Mouse (Mus musculus) heart, embryonic 16.5 days (tissue): ENCODE measurements around the gene Aldh4a1. TPM values are rescaled to one million over a fixed set of nuclear protein-coding genes. Genes with fewer than 3 reads are reported as not detected.

ENCODE experiments used
- ATAC-seq: fragments of 200-750 bp; cut with Nextera tagmentation; replicated peaks from 2 replicates; pipeline ENCODE4 v1.8.0; 2017; ENCODE audit warnings: moderate number of reproducible peaks; ENCODE audit not compliant: insufficient read depth, low FRiP score; ENCODE audit errors: extremely low read depth
- H3K27ac ChIP-seq: fragments of 300-500 bp; sonication (generic); 2 replicates; pipeline ENCODE4 v1.5.1; 2014; ENCODE audit warnings: mild to moderate bottlenecking, low read length, control low read depth, moderate library complexity
- H3K27me3 ChIP-seq: fragments of 300-500 bp; sonication (generic); 2 replicates; pipeline ENCODE4 v1.6.1; 2014; ENCODE audit warnings: low read length, mixed read lengths; ENCODE audit not compliant: control insufficient read depth, insufficient read depth
- H3K36me3 ChIP-seq: fragments of 300-500 bp; sonication (generic); 2 replicates; pipeline ENCODE4 v1.6.1; 2014; ENCODE audit not compliant: control insufficient read depth, insufficient read depth
- H3K4me1 ChIP-seq: fragments of 300-500 bp; sonication (generic); 2 replicates; pipeline ENCODE4 v1.6.1; 2014; ENCODE audit warnings: low read length, mixed read lengths; ENCODE audit not compliant: control insufficient read depth, insufficient read depth
- H3K4me2 ChIP-seq: fragments of 300-500 bp; sonication (generic); 2 replicates; pipeline ENCODE4 v1.6.1; 2014; ENCODE audit warnings: low read depth, mild to moderate bottlenecking, control low read depth, low read length
- H3K4me3 ChIP-seq: fragments of 300-500 bp; sonication (generic); 2 replicates; pipeline ENCODE4 v1.5.1; 2014; ENCODE audit warnings: mild to moderate bottlenecking, control low read depth, low read length
- H3K9ac ChIP-seq: fragments of 300-500 bp; sonication (generic); 2 replicates; pipeline ENCODE4 v1.6.1; 2014; ENCODE audit warnings: low read length, control low read depth
- H3K9me3 ChIP-seq: fragments of 300-500 bp; sonication (generic); replicated peaks from 2 replicates; pipeline ENCODE4 v1.6.1; 2016; ENCODE audit warnings: low read length; ENCODE audit not compliant: control insufficient read depth
- WGBS: fragments of 180-500 bp; shearing (Covaris S2); extraction: QIAGEN DNeasy Blood & Tissue Kit; methylation state at CpG from one replicate; pipeline ENCODE4 v1.1.7; 2014; 5-methylcytosine and 5-hydroxymethylcytosine counted together
- polyA plus RNA-seq: library from polyadenylated mRNA; unstranded; fragments of >200 nt; fragmentation: Nextera tagmentation; extraction: Ambion mirVana; gene quantifications from 2 replicates; pipeline ENCODE4 v1.2.1, GENCODE M21; 2015

Gene Aldh4a1
- polyA plus RNA-seq, 1 experiment from 2014 or later: 36.5 TPM

- Histone ChIP-seq H3K4me2 (no peak overlapping the region), H3K36me3 (no peaks in the 10 kb centered on the region), H3K27me3 (0 out of 2 replicates have a peak, but pooled peaks cover 3% of the 10 kb centered on the region), H3K4me1 (no peaks in the 10 kb centered on the region), H3K9ac (no peak overlapping the region), H3K4me3 (no peak overlapping the region), H3K9me3 (no peaks in the 10 kb centered on the region), H3K27ac (no peak overlapping the region)
- no peak for ATAC-seq
- WGBS: 62% methylated on average over 6 of the region's 6 CpGs
Observed at GRCm38 (mm10) chr4:139667632-139668031, 45.0 kb downstream of the Aldh4a1 start.

GRCm38 (mm10) chr4:139669847-139670246, 47.2 kb downstream of the Aldh4a1 start:
- 17% methylated on average over 6 of the region's 6 CpGs for WGBS
- Histone ChIP-seq H3K27ac (no peak overlapping the region), H3K9ac (no peak overlapping the region), H3K4me2 (no peak overlapping the region), H3K9me3 (no peaks in the 10 kb centered on the region), H3K27me3 (no peaks in the 10 kb centered on the region), H3K36me3 (no peaks in the 10 kb centered on the region), H3K4me3 (no peak overlapping the region), H3K4me1 (no peaks in the 10 kb centered on the region)
- ATAC-seq: 0 out of 2 replicates have a peak, but pooled peaks have one; percentile 49

- WGBS: 48% methylated on average over 9 of the region's 9 CpGs
- H3K4me3 ChIP-seq: no peak overlapping the region
Observed at GRCm38 (mm10) chr4:139675696-139676095, 53.0 kb downstream of the Aldh4a1 start.

GRCm38 (mm10) chr4:139683728-139684638, 61.3 kb downstream of the Aldh4a1 start:
- Histone ChIP-seq H3K9ac (no peak overlapping the region), H3K9me3 (peaks cover 12% of the 10 kb centered on the region; the same call in 1 of the 2 replicates), H3K27ac (no peak overlapping the region), H3K36me3 (no peaks in the 10 kb centered on the region), H3K4me1 (no peaks in the 10 kb centered on the region), H3K27me3 (no peaks in the 10 kb centered on the region), H3K4me2 (no peak overlapping the region), H3K4me3 (no peak overlapping the region)
- no peak for ATAC-seq
- WGBS: 72% methylated on average over 22 of the region's 22 CpGs

More at GRCm38 (mm10) chr4:139675696-139676095, 53.0 kb downstream of the Aldh4a1 start:
- H3K9ac ChIP-seq: no peak overlapping the region
- no peak for ATAC-seq
- no peaks in the 10 kb centered on the region for H3K4me1 ChIP-seq
- peaks cover 10% of the 10 kb centered on the region for H3K9me3 ChIP-seq
- H3K27ac ChIP-seq: no peak overlapping the region
- H3K36me3 ChIP-seq: no peaks in the 10 kb centered on the region
- H3K27me3 ChIP-seq: no peaks in the 10 kb centered on the region
- H3K4me2 ChIP-seq: no peak overlapping the region

GRCm38 (mm10) chr4:139684639-139685017, 62.0 kb downstream of the Aldh4a1 start:
- no peak for ATAC-seq
- 6% methylated on average over 3 of the region's 3 CpGs for WGBS
- H3K4me3 ChIP-seq: no peak overlapping the region
- peaks cover 12% of the 10 kb centered on the region; the same call in 1 of the 2 replicates for H3K9me3 ChIP-seq
- H3K27me3 ChIP-seq: no peaks in the 10 kb centered on the region
- no peaks in the 10 kb centered on the region for H3K4me1 ChIP-seq
- no peak overlapping the region for H3K9ac ChIP-seq
- H3K27ac ChIP-seq: no peak overlapping the region
- no peak overlapping the region for H3K4me2 ChIP-seq
- H3K36me3 ChIP-seq: no peaks in the 10 kb centered on the region

- Histone ChIP-seq H3K9ac (no peak overlapping the region), H3K4me1 (no peaks in the 10 kb centered on the region), H3K4me3 (no peak overlapping the region), H3K27ac (no peak overlapping the region), H3K27me3 (0 out of 2 replicates have a peak, but pooled peaks cover 4% of the 10 kb centered on the region), H3K4me2 (no peak overlapping the region), H3K9me3 (no peaks in the 10 kb centered on the region), H3K36me3 (no peaks in the 10 kb centered on the region)
- no peak for ATAC-seq
- 68% methylated on average over 9 of the region's 9 CpGs for WGBS
Observed at GRCm38 (mm10) chr4:139688058-139688457, 65.4 kb downstream of the Aldh4a1 start.

- H3K4me1 ChIP-seq: no peaks in the 10 kb centered on the region
- no peak overlapping the region for H3K4me2 ChIP-seq
- no peaks in the 10 kb centered on the region for H3K9me3 ChIP-seq
- no peak overlapping the region for H3K27ac ChIP-seq
- 0 out of 2 replicates have a peak, but pooled peaks cover 4% of the 10 kb centered on the region for H3K27me3 ChIP-seq
- no peaks in the 10 kb centered on the region for H3K36me3 ChIP-seq
- ATAC-seq: no peak
- WGBS: 24% methylated on average over 7 of the region's 7 CpGs
- H3K9ac ChIP-seq: no peak overlapping the region
- H3K4me3 ChIP-seq: no peak overlapping the region
Observed at GRCm38 (mm10) chr4:139689627-139690269, 67.1 kb downstream of the Aldh4a1 start.

GRCm38 (mm10) chr4:139693315-139693714, 70.6 kb downstream of the Aldh4a1 start:
- Histone ChIP-seq H3K9me3 (no peaks in the 10 kb centered on the region), H3K4me2 (no peak overlapping the region), H3K36me3 (no peaks in the 10 kb centered on the region), H3K27ac (no peak overlapping the region), H3K27me3 (peaks cover 7% of the 10 kb centered on the region), H3K9ac (no peak overlapping the region), H3K4me3 (no peak overlapping the region), H3K4me1 (no peaks in the 10 kb centered on the region)
- 49% methylated on average over 5 of the region's 5 CpGs for WGBS
- no peak for ATAC-seq

GRCm38 (mm10) chr4:139697755-139698154, 75.1 kb downstream of the Aldh4a1 start:
- Histone ChIP-seq H3K36me3 (no peaks in the 10 kb centered on the region), H3K4me2 (no peak overlapping the region), H3K4me1 (no peaks in the 10 kb centered on the region), H3K27me3 (peaks cover 6% of the 10 kb centered on the region), H3K4me3 (no peak overlapping the region), H3K9me3 (no peaks in the 10 kb centered on the region), H3K9ac (no peak overlapping the region), H3K27ac (no peak overlapping the region)
- WGBS: 11% methylated on average over 9 of the region's 9 CpGs
- ATAC-seq: no peak
